Mouse (Mus musculus) forebrain, embryonic 12.5 days (tissue): ENCODE measurements at regions not wholly inside any gene's neighbourhood (a gene's known extent, or its start where the extent isn't known, plus 50 kb on each side); places are given as distances from the start of the nearest gene placed in this dataset.

Experiments used
- ATAC-seq: fragments of 200-750 bp; cut with Nextera tagmentation; 2 replicates; pipeline ENCODE4 v1.8.0; 2017; ENCODE audit warnings: moderate TSS enrichment; ENCODE audit not compliant: low FRiP score
- H3K27ac ChIP-seq: fragments of 300-500 bp; sonication (generic); 2 replicates; pipeline ENCODE4 v1.5.1; 2016; ENCODE audit warnings: mild to moderate bottlenecking
- H3K27me3 ChIP-seq: fragments of 300-500 bp; sonication (generic); 2 replicates; pipeline ENCODE4 v1.6.1; 2016; ENCODE audit warnings: mild to moderate bottlenecking
- H3K36me3 ChIP-seq: fragments of 300-500 bp; sonication (generic); replicated peaks from 2 replicates; pipeline ENCODE4 v1.6.1; 2016; ENCODE audit warnings: mild to moderate bottlenecking
- H3K4me1 ChIP-seq: fragments of 300-500 bp; sonication (generic); 2 replicates; pipeline ENCODE4 v1.6.1; 2016
- H3K4me2 ChIP-seq: fragments of 300-500 bp; sonication (generic); 2 replicates; pipeline ENCODE4 v1.6.1; 2016; ENCODE audit warnings: mild to moderate bottlenecking, moderate library complexity
- H3K4me3 ChIP-seq: fragments of 300-500 bp; sonication (generic); replicated peaks from 2 replicates; pipeline ENCODE4 v1.5.1; 2016; ENCODE audit warnings: mild to moderate bottlenecking
- H3K9ac ChIP-seq: fragments of 300-500 bp; sonication (generic); 2 replicates; pipeline ENCODE4 v1.6.1; 2016; ENCODE audit warnings: mild to moderate bottlenecking
- H3K9me3 ChIP-seq: fragments of 300-500 bp; sonication (generic); 2 replicates; pipeline ENCODE4 v1.6.1; 2016
- WGBS: fragments of 180-500 bp; shearing (Covaris S2); methylation state at CpG from one replicate; pipeline ENCODE4 v1.1.7; 2016; 5-methylcytosine and 5-hydroxymethylcytosine counted together

GRCm38 (mm10) chr15:67636155-67636554 is 1135.4 kb upstream of the Lrrc6 start:
- no peak overlapping the region for H3K4me3 ChIP-seq
- no peak overlapping the region for H3K4me2 ChIP-seq
- no peaks in the 10 kb centered on the region for H3K4me1 ChIP-seq
- 46% methylated on average over 1 of the region's 1 CpGs for WGBS
- no peaks in the 10 kb centered on the region for H3K27me3 ChIP-seq
- ATAC-seq: no peak
- no peaks in the 10 kb centered on the region for H3K36me3 ChIP-seq
- no peak overlapping the region for H3K27ac ChIP-seq
- no peaks in the 10 kb centered on the region for H3K9me3 ChIP-seq
- no peak overlapping the region for H3K9ac ChIP-seq

- H3K9me3 ChIP-seq: 0 out of 2 replicates have a peak, but pooled peaks cover 2% of the 10 kb centered on the region
- no peaks in the 10 kb centered on the region for H3K4me1 ChIP-seq
- H3K27ac ChIP-seq: no peak overlapping the region
- H3K9ac ChIP-seq: no peak overlapping the region
- no peaks in the 10 kb centered on the region for H3K36me3 ChIP-seq
- WGBS: 81% methylated on average over 3 of the region's 3 CpGs
- H3K27me3 ChIP-seq: no peaks in the 10 kb centered on the region
- H3K4me2 ChIP-seq: no peak overlapping the region
- no peak for ATAC-seq
- H3K4me3 ChIP-seq: no peak overlapping the region
Observed at GRCm38 (mm10) chr15:67626704-67627287, 1126.1 kb upstream of the Lrrc6 start.

DNA sequence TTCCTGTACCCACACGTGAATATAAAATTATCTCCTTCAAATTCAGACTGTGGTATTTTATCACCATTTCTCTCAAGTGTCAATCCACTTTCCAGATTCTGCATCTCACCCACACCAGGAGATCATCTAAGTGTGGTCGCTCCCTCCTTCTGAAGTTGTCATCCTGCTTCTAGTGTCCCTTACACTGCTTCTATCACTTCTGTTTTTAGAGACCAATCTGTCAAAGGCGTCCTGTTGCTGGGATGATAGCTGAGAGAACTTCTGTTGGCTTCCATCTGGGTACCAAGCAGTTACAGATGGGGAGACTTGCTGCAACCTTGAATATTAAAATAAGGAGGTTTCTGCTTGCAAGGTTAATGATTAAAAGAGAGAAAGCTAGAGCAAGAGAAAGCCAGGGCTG is 1111.2 kb upstream of the Lrrc6 start:
- Histone ChIP-seq H3K4me1 (no peaks in the 10 kb centered on the region), H3K27ac (no peak overlapping the region), H3K9me3 (no peaks in the 10 kb centered on the region), H3K9ac (no peak overlapping the region), H3K36me3 (no peaks in the 10 kb centered on the region), H3K27me3 (no peaks in the 10 kb centered on the region), H3K4me2 (no peak overlapping the region), H3K4me3 (no peak overlapping the region)
- ATAC-seq: no peak
- WGBS: 80% methylated on average over 3 of the region's 3 CpGs

- no peak overlapping the region for H3K27ac ChIP-seq
- ATAC-seq: no peak
- no peak overlapping the region for H3K9ac ChIP-seq
- no peaks in the 10 kb centered on the region for H3K27me3 ChIP-seq
- H3K4me2 ChIP-seq: no peak overlapping the region
- H3K4me3 ChIP-seq: no peak overlapping the region
- no peaks in the 10 kb centered on the region for H3K4me1 ChIP-seq
- 79% methylated on average over 4 of the region's 4 CpGs for WGBS
- no peaks in the 10 kb centered on the region for H3K9me3 ChIP-seq
- no peaks in the 10 kb centered on the region for H3K36me3 ChIP-seq
Observed at GRCm38 (mm10) chr15:67598426-67598825, 1097.7 kb upstream of the Lrrc6 start.

GRCm38 (mm10) chr15:67576581-67576980 is 1075.9 kb upstream of the Lrrc6 start:
- 88% methylated on average over 1 of the region's 1 CpGs for WGBS
- no peak for ATAC-seq
- H3K27me3 ChIP-seq: no peaks in the 10 kb centered on the region

DNA sequence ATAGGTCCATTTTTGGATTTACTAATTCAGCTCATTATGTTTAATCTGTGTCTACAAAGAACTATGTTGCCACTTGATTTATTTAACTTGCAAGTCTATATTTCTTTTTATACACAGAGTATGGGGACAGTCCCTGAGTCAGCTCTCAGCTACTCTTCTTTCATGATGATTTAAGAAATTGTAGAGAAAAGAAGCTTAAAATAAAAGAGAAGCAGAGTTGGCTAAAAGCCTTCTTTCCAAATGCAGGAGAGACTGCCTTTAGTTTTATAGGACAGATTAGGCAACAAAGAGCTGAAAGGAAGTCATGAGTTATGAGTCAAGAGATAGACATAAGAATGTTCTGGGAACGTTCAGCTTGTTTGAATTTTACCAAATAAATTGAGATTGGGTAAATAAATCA is 1070.9 kb upstream of the Lrrc6 start:
- no peaks in the 10 kb centered on the region for H3K4me1 ChIP-seq
- H3K36me3 ChIP-seq: no peaks in the 10 kb centered on the region
- H3K27me3 ChIP-seq: no peaks in the 10 kb centered on the region
- no peak overlapping the region for H3K4me2 ChIP-seq
- no peak overlapping the region for H3K9ac ChIP-seq
- H3K9me3 ChIP-seq: peaks cover 6% of the 10 kb centered on the region; the same call in 1 of the 2 replicates
- WGBS: 77% methylated on average over 1 of the region's 1 CpGs
- ATAC-seq: no peak
- no peak overlapping the region for H3K27ac ChIP-seq
- no peak overlapping the region for H3K4me3 ChIP-seq

More at GRCm38 (mm10) chr15:67576581-67576980, 1075.9 kb upstream of the Lrrc6 start:
- H3K9ac ChIP-seq: no peak overlapping the region
- H3K27ac ChIP-seq: no peak overlapping the region
- no peak overlapping the region for H3K4me2 ChIP-seq
- H3K36me3 ChIP-seq: no peaks in the 10 kb centered on the region
- H3K4me3 ChIP-seq: no peak overlapping the region
- no peaks in the 10 kb centered on the region for H3K4me1 ChIP-seq
- no peaks in the 10 kb centered on the region for H3K9me3 ChIP-seq

DNA sequence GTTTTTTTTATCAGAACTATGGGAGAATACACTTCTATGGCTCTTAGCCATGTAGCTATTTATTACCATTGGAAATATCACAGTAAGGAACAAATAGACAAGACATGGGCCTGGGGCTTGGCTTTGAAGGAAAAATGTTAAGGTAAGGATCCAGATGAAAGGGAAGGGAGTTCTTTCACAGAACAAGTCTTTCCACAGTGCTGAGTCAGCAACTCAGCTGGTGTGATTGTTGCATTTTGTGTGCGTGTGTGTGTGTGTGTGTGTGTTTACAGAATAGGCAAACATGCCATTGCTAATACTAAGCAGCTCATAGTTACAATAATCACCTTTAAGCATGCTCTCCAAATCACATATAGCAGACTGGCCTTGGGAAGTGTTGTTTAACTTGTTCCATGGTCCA is 1056.6 kb upstream of the Lrrc6 start:
- Histone ChIP-seq H3K27me3 (no peaks in the 10 kb centered on the region), H3K9me3 (no peaks in the 10 kb centered on the region), H3K4me2 (no peak overlapping the region), H3K4me1 (no peaks in the 10 kb centered on the region), H3K9ac (no peak overlapping the region), H3K27ac (no peak overlapping the region), H3K36me3 (no peaks in the 10 kb centered on the region), H3K4me3 (no peak overlapping the region)
- no peak for ATAC-seq
- WGBS: 86% methylated on average over 1 of the region's 1 CpGs

DNA sequence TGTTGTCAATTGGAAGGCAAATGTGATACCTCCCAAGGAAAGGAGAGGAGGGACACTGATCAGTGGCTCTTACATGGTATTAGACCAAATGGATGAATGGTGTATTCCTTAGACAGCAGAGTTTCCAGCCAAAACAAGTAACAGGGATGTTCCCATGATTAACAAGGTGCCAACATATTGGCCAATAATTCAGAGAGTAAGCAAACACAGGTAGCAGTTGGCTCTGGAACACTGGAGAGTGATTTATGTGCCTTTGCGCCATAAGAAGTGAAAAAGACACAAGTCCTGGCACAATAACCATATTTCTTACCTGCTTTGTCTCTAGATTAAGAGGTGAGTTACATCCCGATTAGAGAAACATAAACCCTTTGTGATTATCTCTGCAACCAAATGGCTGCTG is 1051.2 kb upstream of the Lrrc6 start:
- Histone ChIP-seq H3K36me3 (no peaks in the 10 kb centered on the region), H3K9me3 (no peaks in the 10 kb centered on the region), H3K4me2 (no peak overlapping the region), H3K27me3 (no peaks in the 10 kb centered on the region), H3K4me1 (no peaks in the 10 kb centered on the region), H3K9ac (no peak overlapping the region), H3K4me3 (no peak overlapping the region), H3K27ac (no peak overlapping the region)
- 81% methylated on average over 2 of the region's 2 CpGs for WGBS
- ATAC-seq: no peak

DNA sequence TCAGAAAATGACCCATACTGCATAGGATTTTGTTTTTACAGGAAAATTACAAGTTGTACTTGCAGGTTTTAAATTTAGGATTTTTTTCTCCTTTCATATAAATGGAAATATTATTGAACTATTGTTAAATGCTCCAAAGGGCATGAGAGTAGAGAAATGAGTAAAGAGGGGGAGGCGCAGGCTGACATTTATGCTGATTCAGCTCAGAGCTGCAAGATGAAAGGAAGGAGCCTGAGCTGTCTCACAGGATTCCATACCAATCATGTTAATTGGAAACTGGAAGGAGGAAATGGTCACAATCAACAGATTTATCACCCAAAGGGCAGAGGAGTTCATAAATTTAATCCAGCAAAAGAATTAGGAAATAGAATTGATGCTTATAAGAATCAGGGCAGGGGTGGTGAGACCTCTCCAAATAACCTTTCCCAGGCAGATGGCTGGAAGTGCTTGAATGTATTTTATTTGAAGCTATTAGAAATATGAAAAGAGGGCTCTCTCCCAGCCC is 1046.2 kb upstream of the Lrrc6 start:
- H3K4me1 ChIP-seq: no peaks in the 10 kb centered on the region
- no peak overlapping the region for H3K9ac ChIP-seq
- no peaks in the 10 kb centered on the region for H3K9me3 ChIP-seq
- H3K27me3 ChIP-seq: no peaks in the 10 kb centered on the region
- H3K36me3 ChIP-seq: no peaks in the 10 kb centered on the region
- no peak overlapping the region for H3K4me2 ChIP-seq
- WGBS: 95% methylated on average over 1 of the region's 1 CpGs
- H3K4me3 ChIP-seq: no peak overlapping the region
- H3K27ac ChIP-seq: no peak overlapping the region
- no peak for ATAC-seq

DNA sequence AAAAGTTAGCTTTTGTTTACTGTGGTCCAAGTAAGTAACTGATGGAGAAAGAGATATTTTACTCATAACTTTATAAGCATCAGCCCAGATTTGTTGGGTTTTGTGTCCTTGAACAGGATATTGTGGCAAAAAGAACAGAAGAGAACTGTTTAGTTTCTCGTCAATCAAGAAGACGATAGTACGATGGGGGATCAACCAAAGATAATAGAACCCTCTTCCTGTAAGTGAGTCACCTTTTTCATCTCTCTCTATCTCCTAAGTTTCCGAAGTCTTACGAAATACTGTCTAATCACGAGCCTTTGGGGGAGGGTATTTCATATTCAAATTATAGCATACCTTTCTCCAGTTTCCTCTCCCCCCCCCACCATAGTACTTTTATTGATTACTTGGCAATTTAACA is 1045.0 kb upstream of the Lrrc6 start:
- ATAC-seq: no peak
- WGBS: 87% methylated on average over 6 of the region's 6 CpGs
- H3K36me3 ChIP-seq: no peaks in the 10 kb centered on the region
- no peak overlapping the region for H3K4me2 ChIP-seq
- no peak overlapping the region for H3K27ac ChIP-seq
- H3K4me3 ChIP-seq: no peak overlapping the region
- no peaks in the 10 kb centered on the region for H3K9me3 ChIP-seq
- no peak overlapping the region for H3K9ac ChIP-seq
- no peaks in the 10 kb centered on the region for H3K4me1 ChIP-seq
- no peaks in the 10 kb centered on the region for H3K27me3 ChIP-seq

DNA sequence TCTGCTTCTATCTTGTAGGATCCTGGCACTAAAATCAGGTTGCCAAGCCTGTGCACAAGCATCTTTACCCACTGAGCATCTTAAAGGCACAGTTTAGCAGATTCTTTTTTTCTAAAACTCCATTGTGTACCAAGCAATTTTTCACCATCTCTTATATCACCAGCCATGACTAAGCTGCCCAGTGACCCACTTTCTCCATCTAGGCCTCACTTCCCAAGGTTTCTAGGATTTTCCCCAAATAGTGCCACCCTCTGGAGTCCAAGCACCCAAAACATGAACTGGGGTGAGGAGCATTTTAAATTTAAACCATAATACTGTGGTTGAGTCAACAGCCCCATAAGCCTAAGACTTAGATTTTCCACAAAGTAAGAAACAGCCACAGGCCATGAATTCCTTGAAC is 1013.0 kb upstream of the Lrrc6 start:
- ATAC-seq: no peak
- Histone ChIP-seq H3K9ac (no peak overlapping the region), H3K4me1 (no peaks in the 10 kb centered on the region), H3K4me3 (no peak overlapping the region), H3K27ac (no peak overlapping the region), H3K27me3 (no peaks in the 10 kb centered on the region), H3K9me3 (no peaks in the 10 kb centered on the region), H3K36me3 (no peaks in the 10 kb centered on the region), H3K4me2 (no peak overlapping the region)

DNA sequence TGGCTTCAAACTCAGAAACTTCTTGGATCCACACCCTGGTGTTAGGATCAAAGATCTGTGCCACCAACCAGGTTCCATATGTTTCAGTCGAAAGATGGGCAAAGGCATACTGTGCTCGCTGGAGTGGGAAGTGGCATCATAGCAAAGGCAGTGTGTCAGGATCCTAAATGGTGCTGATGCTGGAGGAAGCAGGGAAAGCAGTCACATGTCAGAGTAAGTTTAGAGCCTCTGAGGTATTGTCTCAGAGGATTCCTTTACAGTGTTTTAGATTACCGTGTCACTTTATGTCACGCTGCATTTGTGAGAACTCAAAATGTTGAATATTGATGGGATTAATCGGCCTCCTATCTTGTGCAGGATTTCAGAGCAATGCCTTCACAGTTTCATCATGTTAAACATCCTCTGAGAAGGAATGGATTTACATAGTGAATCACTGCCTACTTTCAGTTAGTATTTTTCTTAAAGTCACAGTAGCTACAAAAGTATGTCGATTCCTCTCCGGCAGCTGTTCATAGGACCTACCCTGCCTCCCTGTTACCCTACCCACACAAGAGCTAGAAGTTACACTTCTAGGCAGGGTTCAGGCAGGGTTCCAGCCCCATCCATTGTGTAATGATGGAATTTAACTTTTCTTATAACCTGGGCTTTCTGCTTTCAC is 994.4 kb upstream of the Lrrc6 start:
- ATAC-seq: no peak
- 85% methylated on average over 7 of the region's 7 CpGs for WGBS

GRCm38 (mm10) chr15:67481733-67482132 is 981.0 kb upstream of the Lrrc6 start:
- H3K4me1 ChIP-seq: no peaks in the 10 kb centered on the region; the same call in 1 of the 2 replicates
- H3K27ac ChIP-seq: no peak overlapping the region
- H3K9me3 ChIP-seq: no peaks in the 10 kb centered on the region
- H3K9ac ChIP-seq: no peak overlapping the region
- ATAC-seq: no peak
- H3K36me3 ChIP-seq: no peaks in the 10 kb centered on the region
- H3K4me2 ChIP-seq: no peak overlapping the region
- no peaks in the 10 kb centered on the region for H3K27me3 ChIP-seq
- no peak overlapping the region for H3K4me3 ChIP-seq
- WGBS: 94% methylated on average over 2 of the region's 2 CpGs

More for the DNA sequence above, 994.4 kb upstream of the Lrrc6 start:
- Histone ChIP-seq H3K4me3 (no peak overlapping the region), H3K9me3 (no peaks in the 10 kb centered on the region), H3K27ac (no peak overlapping the region), H3K4me2 (no peak overlapping the region), H3K4me1 (no peaks in the 10 kb centered on the region; the same call in 1 of the 2 replicates), H3K36me3 (no peaks in the 10 kb centered on the region), H3K9ac (no peak overlapping the region), H3K27me3 (no peaks in the 10 kb centered on the region)
